Mouse (Mus musculus) ES-Bruce4 (cell line): Measurements from ENCODE around the gene Zfp618. TPM values are rescaled to one million over a fixed set of nuclear protein-coding genes. Genes with fewer than 3 reads are reported as not detected.

Experiments
- H3K27ac ChIP-seq: 2 replicates; pipeline ENCODE4 v1.5.1; 2012; ENCODE audit warnings: low read length, inconsistent platforms; ENCODE audit not compliant: insufficient read depth
- H3K27me3 ChIP-seq: 2 replicates; pipeline ENCODE4 v1.6.1; 2012; ENCODE audit warnings: mild to moderate bottlenecking, low read length, inconsistent platforms; ENCODE audit not compliant: control insufficient read depth, poor library complexity, insufficient read depth, severe bottlenecking
- H3K36me3 ChIP-seq: 2 replicates; pipeline ENCODE4 v1.6.1; 2012; ENCODE audit warnings: inconsistent platforms, mild to moderate bottlenecking, low read length, moderate library complexity; ENCODE audit not compliant: control insufficient read depth, poor library complexity, insufficient read depth, severe bottlenecking
- H3K4me1 ChIP-seq: one replicate; pipeline ENCODE4 v1.8.1; 2011; ENCODE audit warnings: low read length; ENCODE audit not compliant: control insufficient read depth, insufficient read depth
- H3K4me3 ChIP-seq: 2 replicates; pipeline ENCODE4 v1.5.1; 2011; ENCODE audit warnings: low read depth, mild to moderate bottlenecking, low read length
- H3K9ac ChIP-seq: 2 replicates; pipeline ENCODE4 v1.6.1; 2012; ENCODE audit warnings: low read depth, mild to moderate bottlenecking, inconsistent platforms; ENCODE audit not compliant: poor library complexity, severe bottlenecking
- H3K9me3 ChIP-seq: replicated peaks from 2 replicates; pipeline ENCODE4 v1.6.1; 2012; ENCODE audit warnings: mild to moderate bottlenecking, low read length, inconsistent platforms; ENCODE audit not compliant: control insufficient read depth, poor library complexity, insufficient read depth, severe bottlenecking
- CTCF ChIP-seq: IDR thresholded peaks from one replicate; pipeline ENCODE4 v1.8.1; 2011; ENCODE audit warnings: low read depth, low read length
- EP300 ChIP-seq: IDR thresholded peaks from 2 replicates; pipeline ENCODE4 v1.6.1; 2011; ENCODE audit warnings: low read depth, low read length; ENCODE audit not compliant: insufficient read depth
- POLR2A ChIP-seq: IDR thresholded peaks from one replicate; pipeline ENCODE4 v1.8.1; 2011; ENCODE audit warnings: low read length; ENCODE audit not compliant: insufficient read depth
- polyA plus RNA-seq: library from polyadenylated mRNA; stranded (reverse); fragments of >200 nt; gene quantifications from 2 replicates; pipeline ENCODE4 v1.2.4, GENCODE M21; 2011; ENCODE audit warnings: low read depth; ENCODE audit not compliant: missing spikeins, insufficient read depth, insufficient read length

Gene Zfp618
- 2.8 and 7.1 TPM in 2 replicates for polyA plus RNA-seq

- Histone ChIP-seq H3K9me3 (no peaks in the 10 kb centered on the region), H3K4me1 (no peaks in the 10 kb centered on the region), H3K36me3 (no peaks in the 10 kb centered on the region), H3K4me3 (peak within 1 kb of the TSS; percentile 87), H3K9ac (peak within 1 kb of the TSS; percentile 100), H3K27me3 (peaks cover 11% of the 10 kb centered on the region), H3K27ac (no peak within 1 kb of the TSS)
- TF ChIP-seq EP300 = no peak
- no peak for TF ChIP-seq CTCF
- TF ChIP-seq POLR2A = no peak
Observed at GRCm38 (mm10) chr4:62965497-62966302, at the start of gene Zfp618. Zfp618 (plus strand) TSS chr4:62965573.

- H3K4me3 ChIP-seq = no peak overlapping the region
- peak overlapping the region; percentile 90 for H3K27ac ChIP-seq
- H3K36me3 ChIP-seq = no peaks in the 10 kb centered on the region; the same call in 1 of the 2 replicates
- no peaks in the 10 kb centered on the region for H3K27me3 ChIP-seq
- TF ChIP-seq POLR2A = no peak
- no peak for TF ChIP-seq CTCF
- peak; percentile 79 for TF ChIP-seq EP300
- no peak overlapping the region for H3K9ac ChIP-seq
- H3K4me1 ChIP-seq = no peaks in the 10 kb centered on the region
- H3K9me3 ChIP-seq = no peaks in the 10 kb centered on the region
Observed at GRCm38 (mm10) chr4:62917056-62917455, 48.3 kb upstream of the Zfp618 start.

- Histone ChIP-seq H3K4me3 (no peak overlapping the region), H3K9ac (no peak overlapping the region), H3K27ac (no peak overlapping the region), H3K36me3 (no peaks in the 10 kb centered on the region), H3K9me3 (no peaks in the 10 kb centered on the region), H3K4me1 (no peaks in the 10 kb centered on the region), H3K27me3 (no peaks in the 10 kb centered on the region)
- TF ChIP-seq CTCF (peak; percentile 57), POLR2A (no peak)
Observed at GRCm38 (mm10) chr4:62933798-62934197, 31.6 kb upstream of the Zfp618 start.

GRCm38 (mm10) chr4:62935589-62936218 lies 29.7 kb upstream of the Zfp618 start:
- no peaks in the 10 kb centered on the region for H3K9me3 ChIP-seq
- TF ChIP-seq POLR2A = no peak
- H3K4me3 ChIP-seq = no peak overlapping the region
- H3K4me1 ChIP-seq = no peaks in the 10 kb centered on the region
- no peaks in the 10 kb centered on the region for H3K36me3 ChIP-seq
- H3K27me3 ChIP-seq = no peaks in the 10 kb centered on the region
- no peak overlapping the region for H3K9ac ChIP-seq
- H3K27ac ChIP-seq = no peak overlapping the region

- Histone ChIP-seq H3K27ac (no peak overlapping the region), H3K9ac (no peak overlapping the region), H3K4me1 (no peaks in the 10 kb centered on the region), H3K36me3 (no peaks in the 10 kb centered on the region), H3K9me3 (no peaks in the 10 kb centered on the region), H3K27me3 (no peaks in the 10 kb centered on the region), H3K4me3 (no peak overlapping the region)
- TF ChIP-seq POLR2A (no peak), CTCF (no peak), EP300 (no peak)
Observed at GRCm38 (mm10) chr4:62941961-62942892, 23.1 kb upstream of the Zfp618 start.
